Mouse (Mus musculus) cortical plate, adult 2 months (tissue): ENCODE measurements around the gene Inafm1.

Source experiments
- CTCF ChIP-seq: fragments of 200-500 bp; IDR thresholded peaks from 2 replicates; pipeline ENCODE4 v1.5.1; 2011; ENCODE audit warnings: mild to moderate bottlenecking, control low read depth, low read length; ENCODE audit not compliant: insufficient read depth; ENCODE audit errors: extremely low read depth
- POLR2A ChIP-seq: fragments of 200-500 bp; IDR thresholded peaks from 2 replicates; pipeline ENCODE4 v1.6.1; 2011; ENCODE audit warnings: mild to moderate bottlenecking, low read length, control low read depth; ENCODE audit not compliant: insufficient read depth; ENCODE audit errors: extremely low read depth

- TF ChIP-seq POLR2A (no peak), CTCF (no peak)
These were observed 8.9 kb upstream of the Inafm1 start for GRCm38 (mm10) chr7:16282334-16282733.
